Mouse (Mus musculus): ENCODE measurements around the gene Dennd1b. TPM values are rescaled to one million over a fixed set of nuclear protein-coding genes. Genes with fewer than 3 reads are reported as not detected.

The Dennd1b gene
- polyA plus RNA-seq, 1 experiment from 2014 or later = 16.8 TPM

- WGBS = 86% methylated on average over 5 of the region's 5 CpGs
- ATAC-seq (ENCODE audit: insufficient number of reproducible peaks, insufficient read depth, low FRiP score, low read depth) = no peak
- no peak overlapping the region for H3K4me2 ChIP-seq (ENCODE audit: low read length)
- H3K27me3 ChIP-seq (ENCODE audit: control insufficient read depth, insufficient read depth, low read length) = no peaks in the 10 kb centered on the region
- no peak overlapping the region for H3K9ac ChIP-seq (ENCODE audit: low read length)
- no peaks in the 10 kb centered on the region for H3K9me3 ChIP-seq (ENCODE audit: control insufficient read depth, low read length)
- H3K4me1 ChIP-seq (ENCODE audit: control insufficient read depth in 2 of 2, insufficient read depth in 2 of 2, low read length in 2 of 2) = no peaks in the 10 kb centered on the region
- H3K27ac ChIP-seq (replicated peaks in 1 of 2; ENCODE audit: control insufficient read depth in 1 of 2, insufficient read depth in 1 of 2, low read depth in 2 of 2, low read length in 2 of 2) = no peak overlapping the region
- peaks cover 21% of the 10 kb centered on the region; the same call in 1 of the 2 replicates for H3K36me3 ChIP-seq (ENCODE audit: control insufficient read depth, insufficient read depth, low read length)
- no peak overlapping the region for H3K4me3 ChIP-seq (ENCODE audit: control insufficient read depth in 1 of 2, insufficient read depth in 1 of 2, low read depth in 1 of 2, low read length in 2 of 2)
These were observed 97.1 kb downstream of the Dennd1b start for GRCm38 (mm10) chr1:139060301-139060700.

GRCm38 (mm10) chr1:139064711-139065110 lies 101.5 kb downstream of the Dennd1b start:
- H3K9ac ChIP-seq (ENCODE audit: low read length) = no peak overlapping the region
- no peak overlapping the region for H3K27ac ChIP-seq (replicated peaks in 1 of 2; ENCODE audit: control insufficient read depth in 1 of 2, insufficient read depth in 1 of 2, low read depth in 2 of 2, low read length in 2 of 2)
- peaks cover 18% of the 10 kb centered on the region; the same call in 1 of the 2 replicates for H3K36me3 ChIP-seq (ENCODE audit: control insufficient read depth, insufficient read depth, low read length)
- H3K4me3 ChIP-seq (ENCODE audit: control insufficient read depth in 1 of 2, insufficient read depth in 1 of 2, low read depth in 1 of 2, low read length in 2 of 2) = no peak overlapping the region
- 82% methylated on average over 2 of the region's 2 CpGs for WGBS
- no peak for ATAC-seq (ENCODE audit: insufficient number of reproducible peaks, insufficient read depth, low FRiP score, low read depth)
- H3K27me3 ChIP-seq (ENCODE audit: control insufficient read depth, insufficient read depth, low read length) = no peaks in the 10 kb centered on the region
- H3K4me1 ChIP-seq (ENCODE audit: control insufficient read depth in 2 of 2, insufficient read depth in 2 of 2, low read length in 2 of 2) = peaks cover 0 to 4% of the 10 kb centered on the region in 2 experiments; a peak in 1 of 4 replicates
- no peak overlapping the region for H3K4me2 ChIP-seq (ENCODE audit: low read length)
- no peaks in the 10 kb centered on the region for H3K9me3 ChIP-seq (ENCODE audit: control insufficient read depth, low read length)

DNA sequence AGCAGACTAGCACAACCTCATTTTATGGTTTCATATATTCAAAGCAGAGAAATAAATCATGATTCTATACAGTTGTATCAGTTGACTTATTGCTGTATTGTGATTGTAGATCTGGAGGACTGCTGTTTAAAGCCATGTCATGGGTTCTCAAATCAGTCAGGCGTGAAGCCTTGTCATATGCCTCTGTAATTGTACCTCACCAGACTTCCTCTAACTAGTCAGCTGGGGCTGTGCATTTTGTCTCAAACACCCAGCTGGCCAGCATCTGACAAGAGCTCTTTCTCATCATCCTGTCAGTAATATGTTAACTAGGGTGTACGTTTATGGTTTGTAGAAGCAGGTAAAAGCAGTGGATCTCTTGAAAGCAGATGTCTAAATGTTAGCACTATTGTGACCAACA lies 104.0 kb downstream of the Dennd1b start:
- Histone ChIP-seq H3K27ac (replicated peaks in 1 of 2; ENCODE audit: control insufficient read depth in 1 of 2, insufficient read depth in 1 of 2, low read depth in 2 of 2, low read length in 2 of 2) (no peak overlapping the region), H3K9me3 (ENCODE audit: control insufficient read depth, low read length) (no peaks in the 10 kb centered on the region), H3K27me3 (ENCODE audit: control insufficient read depth, insufficient read depth, low read length) (no peaks in the 10 kb centered on the region), H3K4me2 (ENCODE audit: low read length) (no peak overlapping the region), H3K9ac (ENCODE audit: low read length) (no peak overlapping the region), H3K4me1 (ENCODE audit: control insufficient read depth in 2 of 2, insufficient read depth in 2 of 2, low read length in 2 of 2) (peaks cover 0 to 4% of the 10 kb centered on the region in 2 experiments; a peak in 1 of 4 replicates), H3K4me3 (ENCODE audit: control insufficient read depth in 1 of 2, insufficient read depth in 1 of 2, low read depth in 1 of 2, low read length in 2 of 2) (no peak overlapping the region), H3K36me3 (ENCODE audit: control insufficient read depth, insufficient read depth, low read length) (peaks cover 12% of the 10 kb centered on the region; the same call in 1 of the 2 replicates)
- no peak for ATAC-seq (ENCODE audit: insufficient number of reproducible peaks, insufficient read depth, low FRiP score, low read depth)
- 49% methylated on average over 2 of the region's 2 CpGs for WGBS

GRCm38 (mm10) chr1:139071015-139071414 lies 107.8 kb downstream of the Dennd1b start:
- no peak overlapping the region for H3K9ac ChIP-seq (ENCODE audit: low read length)
- H3K27ac ChIP-seq (replicated peaks in 1 of 2; ENCODE audit: control insufficient read depth in 1 of 2, insufficient read depth in 1 of 2, low read depth in 2 of 2, low read length in 2 of 2) = no peak overlapping the region
- no peaks in the 10 kb centered on the region for H3K27me3 ChIP-seq (ENCODE audit: control insufficient read depth, insufficient read depth, low read length)
- H3K4me2 ChIP-seq (ENCODE audit: low read length) = no peak overlapping the region
- ATAC-seq (ENCODE audit: insufficient number of reproducible peaks, insufficient read depth, low FRiP score, low read depth) = no peak
- no peaks in the 10 kb centered on the region for H3K9me3 ChIP-seq (ENCODE audit: control insufficient read depth, low read length)
- WGBS = 41% methylated on average over 2 of the region's 2 CpGs
- no peak overlapping the region for H3K4me3 ChIP-seq (ENCODE audit: control insufficient read depth in 1 of 2, insufficient read depth in 1 of 2, low read depth in 1 of 2, low read length in 2 of 2)
- H3K36me3 ChIP-seq (ENCODE audit: control insufficient read depth, insufficient read depth, low read length) = no peaks in the 10 kb centered on the region
- H3K4me1 ChIP-seq (ENCODE audit: control insufficient read depth in 2 of 2, insufficient read depth in 2 of 2, low read length in 2 of 2) = peaks cover 0 to 4% of the 10 kb centered on the region in 2 experiments; a peak in 1 of 4 replicates

DNA sequence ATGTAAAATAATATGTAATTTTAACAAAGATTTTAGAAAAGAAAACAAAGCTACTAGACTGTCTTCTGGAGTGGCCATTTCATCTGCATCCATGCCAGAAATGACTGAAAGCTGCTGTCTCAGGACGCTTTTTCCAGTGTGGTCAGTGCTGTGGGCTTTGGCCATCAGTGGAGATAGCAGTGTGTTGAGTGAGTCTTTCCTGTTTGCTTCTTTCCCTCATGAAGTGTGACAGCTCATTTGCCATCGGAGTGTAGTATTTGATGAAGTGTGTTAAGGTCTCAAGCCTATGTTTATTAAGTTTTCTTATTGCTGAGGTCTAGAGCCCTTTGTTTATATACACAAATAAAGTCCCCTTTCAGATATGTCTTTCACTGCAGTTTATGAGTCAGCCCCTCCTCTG lies 112.4 kb downstream of the Dennd1b start:
- no peaks in the 10 kb centered on the region for H3K36me3 ChIP-seq (ENCODE audit: control insufficient read depth, insufficient read depth, low read length)
- H3K27ac ChIP-seq (replicated peaks in 1 of 2; ENCODE audit: control insufficient read depth in 1 of 2, insufficient read depth in 1 of 2, low read depth in 2 of 2, low read length in 2 of 2) = no peak overlapping the region
- no peak overlapping the region for H3K4me2 ChIP-seq (ENCODE audit: low read length)
- WGBS = 52% methylated on average over 2 of the region's 2 CpGs
- H3K27me3 ChIP-seq (ENCODE audit: control insufficient read depth, insufficient read depth, low read length) = no peaks in the 10 kb centered on the region
- no peak for ATAC-seq (ENCODE audit: insufficient number of reproducible peaks, insufficient read depth, low FRiP score, low read depth)
- H3K9me3 ChIP-seq (ENCODE audit: control insufficient read depth, low read length) = no peaks in the 10 kb centered on the region
- peaks cover 5 to 8% of the 10 kb centered on the region in 2 experiments for H3K4me1 ChIP-seq (ENCODE audit: control insufficient read depth in 2 of 2, insufficient read depth in 2 of 2, low read length in 2 of 2)
- no peak overlapping the region for H3K9ac ChIP-seq (ENCODE audit: low read length)
- H3K4me3 ChIP-seq (ENCODE audit: control insufficient read depth in 1 of 2, insufficient read depth in 1 of 2, low read depth in 1 of 2, low read length in 2 of 2) = no peak overlapping the region

- H3K4me3 ChIP-seq (ENCODE audit: control insufficient read depth in 1 of 2, insufficient read depth in 1 of 2, low read depth in 1 of 2, low read length in 2 of 2) = no peak overlapping the region
- no peak overlapping the region for H3K9ac ChIP-seq (ENCODE audit: low read length)
- no peaks in the 10 kb centered on the region for H3K27me3 ChIP-seq (ENCODE audit: control insufficient read depth, insufficient read depth, low read length)
- no peak overlapping the region for H3K4me2 ChIP-seq (ENCODE audit: low read length)
- no peaks in the 10 kb centered on the region for H3K9me3 ChIP-seq (ENCODE audit: control insufficient read depth, low read length)
- H3K4me1 ChIP-seq (ENCODE audit: control insufficient read depth in 2 of 2, insufficient read depth in 2 of 2, low read length in 2 of 2) = peaks cover 5 to 10% of the 10 kb centered on the region in 2 experiments
- no peak for ATAC-seq (ENCODE audit: insufficient number of reproducible peaks, insufficient read depth, low FRiP score, low read depth)
- 86% methylated on average over 1 of the region's 1 CpGs for WGBS
- no peak overlapping the region for H3K27ac ChIP-seq (replicated peaks in 1 of 2; ENCODE audit: control insufficient read depth in 1 of 2, insufficient read depth in 1 of 2, low read depth in 2 of 2, low read length in 2 of 2)
- no peaks in the 10 kb centered on the region; the same call in 1 of the 2 replicates for H3K36me3 ChIP-seq (ENCODE audit: control insufficient read depth, insufficient read depth, low read length)
These were observed 114.8 kb downstream of the Dennd1b start for GRCm38 (mm10) chr1:139077989-139078388.

DNA sequence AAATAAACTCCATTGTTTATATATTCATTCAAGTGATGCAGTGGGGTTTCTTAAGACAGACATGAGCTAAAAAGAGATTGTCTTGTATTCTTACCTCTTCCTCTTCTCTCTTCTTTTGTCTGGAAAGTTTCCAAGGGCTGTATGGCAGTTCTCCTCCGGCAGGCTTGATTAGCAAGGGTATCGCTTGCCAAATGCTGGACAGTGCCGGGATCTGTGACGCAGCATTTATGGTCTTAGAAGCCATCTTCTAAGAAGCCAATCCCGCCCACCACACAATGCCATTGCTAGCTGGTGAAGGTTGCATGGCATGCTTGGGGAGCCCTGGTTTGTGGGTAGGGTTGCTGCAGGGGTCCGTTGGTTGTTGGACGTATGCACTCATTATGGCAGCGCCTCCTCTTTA lies 115.8 kb downstream of the Dennd1b start:
- no peak for ATAC-seq (ENCODE audit: insufficient number of reproducible peaks, insufficient read depth, low FRiP score, low read depth)
- 47% methylated on average over 8 of the region's 8 CpGs for WGBS
- Histone ChIP-seq H3K4me1 (ENCODE audit: control insufficient read depth in 2 of 2, insufficient read depth in 2 of 2, low read length in 2 of 2) (peaks cover 5 to 10% of the 10 kb centered on the region in 2 experiments), H3K9ac (ENCODE audit: low read length) (no peak overlapping the region), H3K4me3 (ENCODE audit: control insufficient read depth in 1 of 2, insufficient read depth in 1 of 2, low read depth in 1 of 2, low read length in 2 of 2) (no peak overlapping the region), H3K9me3 (ENCODE audit: control insufficient read depth, low read length) (no peaks in the 10 kb centered on the region), H3K4me2 (ENCODE audit: low read length) (no peak overlapping the region), H3K27me3 (ENCODE audit: control insufficient read depth, insufficient read depth, low read length) (no peaks in the 10 kb centered on the region), H3K27ac (replicated peaks in 1 of 2; ENCODE audit: control insufficient read depth in 1 of 2, insufficient read depth in 1 of 2, low read depth in 2 of 2, low read length in 2 of 2) (no peak overlapping the region), H3K36me3 (ENCODE audit: control insufficient read depth, insufficient read depth, low read length) (no peaks in the 10 kb centered on the region; the same call in 1 of the 2 replicates)

DNA sequence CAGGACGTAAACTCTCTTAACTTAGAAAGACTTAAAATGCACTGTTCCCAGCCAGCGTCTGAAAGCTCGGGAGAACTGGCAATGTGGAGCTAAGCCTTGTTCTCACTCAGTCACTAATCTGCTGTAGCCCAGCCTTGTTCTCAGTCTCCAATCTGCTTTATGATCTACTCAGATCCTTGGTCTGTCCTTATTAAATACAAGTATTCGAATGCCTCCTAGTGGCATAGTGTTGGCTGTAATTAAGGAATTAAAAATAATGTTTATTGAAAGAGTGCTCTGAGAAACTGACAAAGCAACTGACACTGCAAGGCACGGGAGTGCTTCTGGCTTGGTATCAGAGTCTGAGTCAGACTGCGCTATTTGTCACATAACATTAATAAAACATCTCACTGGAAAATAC lies 116.3 kb downstream of the Dennd1b start:
- peaks cover 5 to 10% of the 10 kb centered on the region in 2 experiments for H3K4me1 ChIP-seq (ENCODE audit: control insufficient read depth in 2 of 2, insufficient read depth in 2 of 2, low read length in 2 of 2)
- no peaks in the 10 kb centered on the region for H3K9me3 ChIP-seq (ENCODE audit: control insufficient read depth, low read length)
- no peak for ATAC-seq (ENCODE audit: insufficient number of reproducible peaks, insufficient read depth, low FRiP score, low read depth)
- no peaks in the 10 kb centered on the region for H3K27me3 ChIP-seq (ENCODE audit: control insufficient read depth, insufficient read depth, low read length)
- 76% methylated on average over 6 of the region's 6 CpGs for WGBS
- no peaks in the 10 kb centered on the region; the same call in 1 of the 2 replicates for H3K36me3 ChIP-seq (ENCODE audit: control insufficient read depth, insufficient read depth, low read length)
- no peak overlapping the region for H3K9ac ChIP-seq (ENCODE audit: low read length)
- no peak overlapping the region for H3K4me3 ChIP-seq (ENCODE audit: control insufficient read depth in 1 of 2, insufficient read depth in 1 of 2, low read depth in 1 of 2, low read length in 2 of 2)
- H3K27ac ChIP-seq (replicated peaks in 1 of 2; ENCODE audit: control insufficient read depth in 1 of 2, insufficient read depth in 1 of 2, low read depth in 2 of 2, low read length in 2 of 2) = no peak overlapping the region
- H3K4me2 ChIP-seq (ENCODE audit: low read length) = no peak overlapping the region

Measured in heart, embryonic 14.5 days (tissue).